Mouse (Mus musculus) ES-Bruce4 (cell line): ENCODE results near the gene Adig.

Source experiments
- CTCF ChIP-seq: IDR thresholded peaks from one replicate; pipeline ENCODE4 v1.8.1; 2011; ENCODE audit warnings: low read depth, low read length
- POLR2A ChIP-seq: IDR thresholded peaks from one replicate; pipeline ENCODE4 v1.8.1; 2011; ENCODE audit warnings: low read length; ENCODE audit not compliant: insufficient read depth

DNA sequence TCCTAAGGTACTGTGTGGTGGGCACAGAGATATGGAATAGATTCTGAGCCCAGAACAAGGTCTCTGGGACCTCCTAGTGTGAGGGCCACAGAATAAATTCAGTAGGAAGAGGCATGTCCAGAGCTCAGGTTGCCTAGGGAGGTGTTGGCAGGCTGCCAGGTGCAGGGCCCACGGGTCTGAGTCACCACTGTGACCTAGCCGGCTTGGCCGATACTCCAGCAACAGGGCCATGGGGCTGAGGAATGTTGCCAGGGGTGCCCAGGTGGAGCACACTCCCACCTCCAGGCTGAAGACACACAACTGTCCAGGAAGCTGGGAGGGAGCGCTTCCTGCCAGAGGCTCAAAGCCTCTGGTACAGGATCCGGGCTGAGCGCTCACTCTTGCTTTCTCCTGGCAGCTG, 8.3 kb downstream of the Adig start:
- TF ChIP-seq POLR2A, result no peak
- TF ChIP-seq CTCF, result no peak
